Mouse (Mus musculus) MEL (cell line): ENCODE measurements at regions not wholly inside any gene's neighbourhood (a gene's known extent, or its start where the extent isn't known, plus 50 kb on each side); places are given as distances from the start of the nearest gene placed in this dataset.

Experiments
- DNase-seq: peaks from one replicate; pipeline ENCODE4 v3.0.0; 2011; ENCODE audit warnings: low read depth, low spot score
- H3K27ac ChIP-seq: 2 replicates; pipeline ENCODE4 v1.5.1; 2012; ENCODE audit warnings: low read depth, mild to moderate bottlenecking, control low read depth, low read length, moderate library complexity; ENCODE audit not compliant: control insufficient read depth
- H3K27me3 ChIP-seq, 2 experiments: fragments of 150-350 bp in 1 of 2; sonication (generic) in 1 of 2; 2 replicates each; pipeline ENCODE4 v1.6.1; 2012; ENCODE audit warnings: low read length in 2 of 2, mild to moderate bottlenecking in 2 of 2, improper control_type of control experiment in 1 of 2, moderate library complexity in 1 of 2; ENCODE audit not compliant: insufficient read depth in 2 of 2, control insufficient read depth in 1 of 2
- H3K36me3 ChIP-seq, 2 experiments: 2 replicates each; pipeline ENCODE4 v1.6.1; 2012 to 2014; ENCODE audit warnings: low read length in 2 of 2, improper control_type of control experiment in 1 of 2, inconsistent platforms in 1 of 2, mild to moderate bottlenecking in 1 of 2; ENCODE audit not compliant: insufficient read depth in 2 of 2, control insufficient read depth in 1 of 2
- H3K4me1 ChIP-seq, 2 experiments: fragments of 150-350 bp in 1 of 2; sonication (generic) in 1 of 2; 2 replicates each; pipeline ENCODE4 v1.6.1; 2012; ENCODE audit warnings: low read length in 2 of 2, improper control_type of control experiment in 1 of 2, mild to moderate bottlenecking in 1 of 2; ENCODE audit not compliant: insufficient read depth in 2 of 2, control insufficient read depth in 1 of 2
- H3K4me3 ChIP-seq, 2 experiments: fragments of 150-350 bp in 1 of 2; sonication (generic) in 1 of 2; 2 replicates each; pipeline ENCODE4 v1.5.1; 2012; ENCODE audit warnings: low read depth in 2 of 2, low read length in 2 of 2, mild to moderate bottlenecking in 2 of 2, moderate library complexity in 2 of 2, control low read depth in 1 of 2, improper control_type of control experiment in 1 of 2; ENCODE audit not compliant: control insufficient read depth in 1 of 2, insufficient read depth in 1 of 2
- H3K79me2 ChIP-seq: 2 replicates; pipeline ENCODE4 v1.6.1; 2012; ENCODE audit warnings: mild to moderate bottlenecking, low read length, moderate library complexity; ENCODE audit not compliant: control insufficient read depth, poor library complexity, insufficient read depth
- H3K9ac ChIP-seq: 2 replicates; pipeline ENCODE4 v1.6.1; 2012; ENCODE audit warnings: low read depth, mild to moderate bottlenecking, control low read depth, low read length, moderate library complexity; ENCODE audit not compliant: control insufficient read depth, poor library complexity, severe bottlenecking
- H3K9me3 ChIP-seq: fragments of 150-350 bp; sonication (generic); replicated peaks from 2 replicates; pipeline ENCODE4 v1.6.1; 2012; ENCODE audit warnings: mild to moderate bottlenecking, low read length, improper control_type of control experiment, moderate library complexity; ENCODE audit not compliant: insufficient read depth
- BHLHE40 ChIP-seq: IDR thresholded peaks from 2 replicates; pipeline ENCODE4 v1.6.1; 2012; ENCODE audit warnings: low read depth, mild to moderate bottlenecking, inconsistent platforms, low read length, improper control_type of control experiment, borderline replicate concordance
- CHD1 ChIP-seq: IDR thresholded peaks from 2 replicates; pipeline ENCODE4 v1.6.1; 2012; ENCODE audit warnings: low read depth, mild to moderate bottlenecking, inconsistent platforms, low read length, improper control_type of control experiment
- CHD2 ChIP-seq: IDR thresholded peaks from 2 replicates; pipeline ENCODE4 v1.6.1; 2011; ENCODE audit warnings: low read length, improper control_type of control experiment
- CTCF ChIP-seq, 3 experiments: IDR thresholded peaks in 2 of 3; conservative IDR thresholded peaks in 1 of 3; 2 replicates each; pipeline ENCODE4 v1.5.1; 2011 to 2012; ENCODE audit warnings: low read length in 3 of 3, low read depth in 2 of 3, mild to moderate bottlenecking in 2 of 3, improper control_type of control experiment in 1 of 3, inconsistent platforms in 1 of 3, mixed read lengths in 1 of 3, moderate library complexity in 1 of 3; ENCODE audit not compliant: control insufficient read depth in 1 of 3, insufficient read depth in 1 of 3, poor library complexity in 1 of 3, severe bottlenecking in 1 of 3
- E2F4 ChIP-seq: IDR thresholded peaks from 2 replicates; pipeline ENCODE4 v1.6.1; 2011; ENCODE audit warnings: low read depth, low read length, improper control_type of control experiment, borderline replicate concordance
- ELF1 ChIP-seq: IDR thresholded peaks from 2 replicates; pipeline ENCODE4 v1.6.1; 2014; ENCODE audit warnings: low read depth, mild to moderate bottlenecking, inconsistent platforms, low read length, improper control_type of control experiment, moderate library complexity
- HCFC1 ChIP-seq: IDR thresholded peaks from 2 replicates; pipeline ENCODE4 v1.6.1; 2012; ENCODE audit warnings: low read depth, mild to moderate bottlenecking, inconsistent platforms, low read length, improper control_type of control experiment, moderate library complexity
- MXI1 ChIP-seq: IDR thresholded peaks from 2 replicates; pipeline ENCODE4 v1.6.1; 2011; ENCODE audit warnings: mild to moderate bottlenecking, low read depth, low read length, improper control_type of control experiment
- MYC ChIP-seq: IDR thresholded peaks from 2 replicates; pipeline ENCODE4 v1.6.1; 2011; ENCODE audit warnings: low read depth, mild to moderate bottlenecking, low read length, improper control_type of control experiment, moderate library complexity
- NELFE ChIP-seq: IDR thresholded peaks from 2 replicates; pipeline ENCODE4 v1.6.1; 2011; ENCODE audit warnings: low read depth, low read length, improper control_type of control experiment
- RAD21 ChIP-seq: IDR thresholded peaks from 2 replicates; pipeline ENCODE4 v1.6.1; 2011; ENCODE audit warnings: mild to moderate bottlenecking, low read depth, low read length, improper control_type of control experiment
- RCOR1 ChIP-seq: IDR thresholded peaks from 2 replicates; pipeline ENCODE4 v1.6.1; 2012; ENCODE audit warnings: low read depth, mild to moderate bottlenecking, inconsistent platforms, low read length, improper control_type of control experiment
- TAL1 ChIP-seq: IDR thresholded peaks from 2 replicates; pipeline ENCODE4 v1.6.1; 2012; ENCODE audit warnings: mild to moderate bottlenecking, inconsistent platforms, low read length, moderate library complexity, mixed read lengths
- TCF12 ChIP-seq: IDR thresholded peaks from 2 replicates; pipeline ENCODE4 v1.6.1; 2014; ENCODE audit warnings: low read depth, mild to moderate bottlenecking, inconsistent platforms, low read length, improper control_type of control experiment, moderate library complexity
- USF1 ChIP-seq: IDR thresholded peaks from 2 replicates; pipeline ENCODE4 v1.6.1; 2014; ENCODE audit warnings: low read depth, mild to moderate bottlenecking, inconsistent platforms, low read length, improper control_type of control experiment, moderate library complexity
- ZC3H11A ChIP-seq: IDR thresholded peaks from 2 replicates; pipeline ENCODE4 v1.6.1; 2012; ENCODE audit warnings: low read depth, mild to moderate bottlenecking, inconsistent platforms, low read length, improper control_type of control experiment
- ZKSCAN1 ChIP-seq: IDR thresholded peaks from 2 replicates; pipeline ENCODE4 v1.6.1; 2012; ENCODE audit warnings: low read depth, mild to moderate bottlenecking, inconsistent platforms, low read length, improper control_type of control experiment, moderate library complexity
- ZMIZ1 ChIP-seq: IDR thresholded peaks from 2 replicates; pipeline ENCODE4 v1.6.1; 2012; ENCODE audit warnings: low read depth, mild to moderate bottlenecking, inconsistent platforms, low read length, improper control_type of control experiment, moderate library complexity

DNA sequence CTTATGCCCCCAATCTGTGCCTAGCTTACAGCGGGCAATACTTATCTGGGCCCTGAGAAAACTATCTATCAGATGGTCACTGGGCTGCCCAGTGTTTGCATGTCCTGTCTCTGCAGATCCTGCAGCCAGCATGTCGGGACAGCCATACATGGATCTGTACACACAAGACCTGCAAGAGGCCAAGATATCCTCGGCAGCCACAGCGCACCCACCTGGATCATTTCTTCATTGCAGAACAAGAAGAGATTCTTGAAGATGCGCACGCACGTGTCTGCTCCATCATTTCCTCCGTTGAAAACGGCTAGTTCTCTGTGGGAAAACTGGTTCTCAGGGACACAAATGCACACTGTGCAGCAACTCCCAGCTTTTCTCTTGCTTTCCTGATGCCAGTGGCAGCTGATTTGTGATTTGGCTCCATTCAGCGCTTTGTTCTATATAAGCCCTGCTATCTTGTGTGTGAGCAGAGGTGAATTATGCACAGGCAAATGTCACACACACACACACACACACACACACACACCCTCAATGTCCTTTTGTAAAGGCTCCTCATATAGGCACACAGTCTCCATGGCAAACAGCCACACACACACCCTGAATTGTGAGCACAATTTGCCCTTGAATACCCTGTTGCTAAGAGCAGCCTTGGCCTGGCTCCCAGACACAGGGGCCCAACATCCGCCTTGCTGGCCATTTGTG, 85.5 kb downstream of the Amer3 start:
- DNase-seq: no peak
- H3K27ac ChIP-seq: no peak overlapping the region
- H3K9ac ChIP-seq: no peak overlapping the region
- H3K27me3 ChIP-seq: no peaks in the 10 kb centered on the region
- no peaks in the 10 kb centered on the region for H3K36me3 ChIP-seq
- H3K79me2 ChIP-seq: no peaks in the 10 kb centered on the region
- TF ChIP-seq ZMIZ1 (no peak), TCF12 (no peak), TAL1 (no peak), HCFC1 (no peak), BHLHE40 (no peak)
- no peaks in the 10 kb centered on the region for H3K4me1 ChIP-seq
- no peaks in the 10 kb centered on the region for H3K9me3 ChIP-seq
- H3K4me3 ChIP-seq: no peak overlapping the region

DNA sequence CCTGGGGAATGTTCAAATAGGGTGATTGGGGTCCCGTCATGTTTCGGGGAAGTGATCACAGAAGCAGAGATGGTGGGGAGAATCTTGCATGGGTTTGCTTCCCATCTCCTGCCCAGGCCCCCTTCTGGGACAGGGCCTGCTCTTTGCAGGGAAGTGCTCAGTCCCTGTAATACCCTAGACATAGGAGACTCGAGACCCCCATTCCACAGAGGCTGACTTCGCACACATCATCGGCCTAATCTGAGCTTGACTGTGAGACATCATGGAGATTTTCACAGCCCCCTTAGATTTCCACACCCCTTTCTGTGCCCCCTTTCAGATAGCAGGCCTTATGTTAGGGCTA, 86.0 kb downstream of the Amer3 start:
- H3K9ac ChIP-seq: no peak overlapping the region
- H3K79me2 ChIP-seq: no peaks in the 10 kb centered on the region
- H3K36me3 ChIP-seq: no peaks in the 10 kb centered on the region
- DNase-seq: no peak
- H3K27me3 ChIP-seq: no peaks in the 10 kb centered on the region
- no peaks in the 10 kb centered on the region for H3K4me1 ChIP-seq
- TF ChIP-seq USF1 (no peak), ZC3H11A (no peak), MYC (no peak), NELFE (no peak), ELF1 (no peak), CTCF (IDR thresholded peaks at IDR 0.05 in 2 of 3, conservative IDR thresholded peaks at IDR 0.05 in 1 of 3; ENCODE audit: control insufficient read depth in 1 of 3, insufficient read depth in 1 of 3, low read depth in 2 of 3, low read length in 3 of 3, poor library complexity in 1 of 3, severe bottlenecking in 1 of 3) (no peak), CHD1 (no peak), RAD21 (no peak), ZKSCAN1 (no peak), RCOR1 (no peak), E2F4 (no peak), CHD2 (no peak), MXI1 (no peak)
- TF ChIP-seq, all 39 proteins: peak for 0
- Histone ChIP-seq H3K9me3 (no peaks in the 10 kb centered on the region), H3K27ac (no peak overlapping the region), H3K4me3 (no peak overlapping the region)
